Mouse (Mus musculus) kidney, adult 8-10 months (tissue): ENCODE measurements around the gene Arl14.
"Not testable (repeated sequence)": the region's sequence is repeated elsewhere in the genome, so short reads cannot be mapped to it uniquely, and the experiment has no call there.

Experiments
- DNase-seq, 2 experiments: peaks; one replicate each; pipeline ENCODE4 v3.0.0; 2022

Gene Arl14

GRCm38 (mm10) chr3:69214566-69214965, 7.7 kb upstream of the Arl14 start:
- DNase-seq, result no peak

- no peak for DNase-seq
Observed at GRCm38 (mm10) chr3:69222502-69222900, 282 bp downstream of the Arl14 start.

GRCm38 (mm10) chr3:69222987-69223386, 768 bp downstream of the Arl14 start:
- no peak for DNase-seq

- no peak for DNase-seq
Observed at GRCm38 (mm10) chr3:69223666-69224065, 1.4 kb downstream of the Arl14 start.

GRCm38 (mm10) chr3:69225019-69225418, 2.8 kb downstream of the Arl14 start:
- DNase-seq, result no peak

- DNase-seq, result no peak
Observed at GRCm38 (mm10) chr3:69226496-69226895, 4.3 kb downstream of the Arl14 start.

- no peak for DNase-seq
Observed at GRCm38 (mm10) chr3:69228002-69228401, 5.8 kb downstream of the Arl14 start.

- no peak for DNase-seq
Observed at GRCm38 (mm10) chr3:69231522-69232138, 9.4 kb downstream of the Arl14 start.

GRCm38 (mm10) chr3:69233552-69234189, 11.5 kb downstream of the Arl14 start:
- not testable (repeated sequence) for DNase-seq

- DNase-seq, result no peak
Observed at GRCm38 (mm10) chr3:69234525-69234924, 12.3 kb downstream of the Arl14 start.

- no peak for DNase-seq
Observed at GRCm38 (mm10) chr3:69235806-69236205, 13.6 kb downstream of the Arl14 start.

- DNase-seq, result no peak
Observed at GRCm38 (mm10) chr3:69236491-69236890, 14.3 kb downstream of the Arl14 start.

GRCm38 (mm10) chr3:69238141-69238851, 16.1 kb downstream of the Arl14 start:
- DNase-seq, result peak; percentile 28 to 66

GRCm38 (mm10) chr3:69239246-69239645, 17.0 kb downstream of the Arl14 start:
- no peak for DNase-seq

- DNase-seq, result no peak
Observed at GRCm38 (mm10) chr3:69241020-69241419, 18.8 kb downstream of the Arl14 start.

GRCm38 (mm10) chr3:69253096-69253866, 31.1 kb downstream of the Arl14 start:
- DNase-seq, result no peak

- DNase-seq, result no peak
Observed at GRCm38 (mm10) chr3:69254676-69255075, 32.5 kb downstream of the Arl14 start.

GRCm38 (mm10) chr3:69257049-69257699, 35.0 kb downstream of the Arl14 start:
- DNase-seq, result peak; percentile 18 to 28

- DNase-seq, result no peak
Observed at GRCm38 (mm10) chr3:69263010-69263643, 40.9 kb downstream of the Arl14 start.

- DNase-seq, result not testable (repeated sequence)
Observed at GRCm38 (mm10) chr3:69264299-69264698, 42.1 kb downstream of the Arl14 start.

GRCm38 (mm10) chr3:69271812-69272211, 49.6 kb downstream of the Arl14 start:
- no peak for DNase-seq
